Mouse (Mus musculus) small intestine, adult 2 months (tissue): ENCODE data around the gene Psmc1. TPM values are rescaled to one million over a fixed set of nuclear protein-coding genes. Genes with fewer than 3 reads are reported as not detected.

Experiments used
- H3K27ac ChIP-seq: fragments of 200-500 bp; 2 replicates; pipeline ENCODE4 v1.5.1; 2012; ENCODE audit warnings: low read depth, low read length, control low read depth, inconsistent platforms; ENCODE audit not compliant: insufficient read depth
- H3K27me3 ChIP-seq: fragments of 200-500 bp; 2 replicates; pipeline ENCODE4 v1.6.1; 2012; ENCODE audit warnings: mild to moderate bottlenecking, moderate library complexity, low read length, inconsistent platforms; ENCODE audit not compliant: control insufficient read depth, insufficient read depth
- H3K36me3 ChIP-seq: fragments of 200-500 bp; 2 replicates; pipeline ENCODE4 v1.6.1; 2012; ENCODE audit warnings: mild to moderate bottlenecking, low read length, control low read depth, inconsistent platforms; ENCODE audit not compliant: control insufficient read depth, insufficient read depth
- H3K4me1 ChIP-seq: fragments of 200-500 bp; 2 replicates; pipeline ENCODE4 v1.6.1; 2012; ENCODE audit warnings: low read length, inconsistent platforms, mixed read lengths; ENCODE audit not compliant: control insufficient read depth, insufficient read depth, insufficient read length
- H3K4me3 ChIP-seq: fragments of 200-500 bp; 2 replicates; pipeline ENCODE4 v1.5.1; 2012; ENCODE audit warnings: low read depth, mild to moderate bottlenecking, control low read depth, inconsistent platforms, low read length, moderate library complexity
- CTCF ChIP-seq: fragments of 200-500 bp; IDR thresholded peaks from 2 replicates; pipeline ENCODE4 v1.5.1; 2012; ENCODE audit warnings: low read depth, mild to moderate bottlenecking, control low read depth, inconsistent platforms, low read length, moderate library complexity, mixed read lengths; ENCODE audit not compliant: insufficient replicate concordance, insufficient read length; ENCODE audit errors: extremely low read depth
- POLR2A ChIP-seq: fragments of 200-500 bp; IDR thresholded peaks from 2 replicates; pipeline ENCODE4 v1.6.1; 2012; ENCODE audit warnings: low read depth, mild to moderate bottlenecking, control low read depth, inconsistent platforms, low read length, moderate library complexity
- WGBS: fragments of 180-500 bp; shearing (Covaris S2); methylation state at CpG from one replicate; pipeline ENCODE4 v1.1.7; 2018; 5-methylcytosine and 5-hydroxymethylcytosine counted together
- polyA plus RNA-seq: library from polyadenylated mRNA; depleted of rRNA; stranded (reverse); fragments of >200 nt; gene quantifications from 2 replicates; pipeline ENCODE4 v1.2.3, GENCODE M21; 2012; rRNA removed

The Psmc1 gene
- polyA plus RNA-seq, 1 experiment, result 20.0 TPM

GRCm38 (mm10) chr12:100167931-100168871, 58.2 kb downstream of the Psmc1 start:
- Histone ChIP-seq H3K4me1 (peaks cover 8% of the 10 kb centered on the region; the same call in 1 of the 2 replicates), H3K4me3 (peak overlapping the region; percentile 36), H3K27me3 (no peaks in the 10 kb centered on the region), H3K27ac (peak overlapping the region; percentile 20; the same call in 1 of the 2 replicates), H3K36me3 (no peaks in the 10 kb centered on the region)
- 12% methylated on average over 26 of the region's 28 CpGs for WGBS
- no peak for TF ChIP-seq CTCF
- TF ChIP-seq POLR2A, result no peak

- Histone ChIP-seq H3K4me3 (no peak overlapping the region), H3K4me1 (peaks cover 8% of the 10 kb centered on the region; the same call in 1 of the 2 replicates), H3K36me3 (no peaks in the 10 kb centered on the region), H3K27ac (no peak overlapping the region), H3K27me3 (no peaks in the 10 kb centered on the region)
- TF ChIP-seq CTCF (no peak), POLR2A (no peak)
- WGBS, result 65% methylated on average over 7 of the region's 7 CpGs
These were observed 62.5 kb downstream of the Psmc1 start for GRCm38 (mm10) chr12:100172481-100172880.

Other genes with a start within 250 kb of the Psmc1 start
- 0.17 and 0.20 TPM in 2 replicates for gene Efcab11, start 225.7 kb upstream of the Psmc1 start, polyA plus RNA-seq
- gene Tdp1, start 225.6 kb upstream of the Psmc1 start, polyA plus RNA-seq, result 3.2 and 5.4 TPM in 2 replicates
- 0.20 and 0.38 TPM in 2 replicates for gene Kcnk13, start 145.7 kb upstream of the Psmc1 start, polyA plus RNA-seq
- 2.0 and 5.4 TPM in 2 replicates for gene Nrde2, start 49.5 kb downstream of the Psmc1 start, polyA plus RNA-seq
- gene Calm1, start 89.3 kb downstream of the Psmc1 start, polyA plus RNA-seq, result 630 and 1,469 TPM in 2 replicates